Mouse (Mus musculus) gonadal fat pad, adult 2 months (tissue): ENCODE data around the gene Olfr1135. TPM values are rescaled to one million over a fixed set of nuclear protein-coding genes. Genes with fewer than 3 reads are reported as not detected.

Source experiments
- DNase-seq: peaks from one replicate; pipeline ENCODE4 v3.0.0-alpha.2; 2012; ENCODE audit warnings: low read depth
- polyA plus RNA-seq: library from polyadenylated mRNA; depleted of rRNA; stranded (reverse); fragments of >200 nt; gene quantifications from 2 replicates; pipeline ENCODE4 v1.2.3, GENCODE M21; 2012; rRNA removed

Olfr1135 gene
- not detected in 2 replicates for polyA plus RNA-seq

- DNase-seq, result no peak
Measured at GRCm38 (mm10) chr2:87673564-87673963, at the start of gene Olfr1135. Olfr1135 (minus strand) TSS chr2:87673664.

DNA sequence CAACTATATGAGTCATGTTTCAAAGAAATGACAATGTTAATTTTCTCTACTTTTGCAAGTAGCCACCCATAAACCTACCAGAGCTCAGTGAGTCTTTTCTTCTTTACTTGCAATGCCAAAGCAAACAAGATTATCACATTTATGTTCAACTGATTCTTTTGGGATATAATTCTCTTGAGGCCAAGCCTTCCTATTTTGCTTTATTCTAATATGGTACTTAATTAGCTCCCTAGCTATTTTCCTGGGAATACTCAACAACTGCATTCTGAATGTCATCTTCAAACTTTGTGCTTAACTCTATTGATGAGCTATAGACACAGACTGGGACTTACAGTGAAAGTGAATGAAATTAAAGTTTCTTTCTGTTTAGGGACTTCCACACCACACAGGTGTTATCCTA, 39.6 kb upstream of the Olfr1135 start, which contains the start of gene Olfr1137:
Olfr1137 (minus strand) TSS at position 101 of the 400 bp plus-strand sequence.
- no peak for DNase-seq

GRCm38 (mm10) chr2:87693847-87694246, 20.4 kb upstream of the Olfr1135 start, which contains the start of gene Olfr1136:
Olfr1136 (minus strand) TSS chr2:87693947.
- no peak for DNase-seq

GRCm38 (mm10) chr2:87658360-87658759, 15.1 kb downstream of the Olfr1135 start, which contains the start of gene Olfr1134:
Olfr1134 (minus strand) TSS chr2:87658460.
- no peak for DNase-seq

DNA sequence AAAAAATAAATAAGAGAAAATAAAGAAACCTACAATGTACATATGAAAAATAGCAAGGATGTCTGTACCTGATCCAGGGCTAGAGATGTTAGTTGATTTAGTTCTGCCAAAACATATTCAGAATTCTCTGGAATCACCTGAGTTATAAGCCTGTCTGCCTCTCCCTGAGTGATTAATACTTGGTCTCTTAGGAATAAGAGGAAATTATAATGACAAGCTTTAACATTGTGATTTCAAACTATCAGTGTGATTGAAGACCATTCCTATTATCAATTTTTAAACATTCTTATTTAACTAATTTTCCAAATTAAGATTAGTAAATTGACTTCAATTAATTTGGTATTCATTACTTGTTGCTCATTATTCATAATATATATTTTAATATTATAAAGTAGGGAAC, 26.2 kb downstream of the Olfr1135 start, which contains the start of gene Olfr1133:
Olfr1133 (minus strand) TSS at position 101 of the 400 bp plus-strand sequence.
- DNase-seq, result no peak

DNA sequence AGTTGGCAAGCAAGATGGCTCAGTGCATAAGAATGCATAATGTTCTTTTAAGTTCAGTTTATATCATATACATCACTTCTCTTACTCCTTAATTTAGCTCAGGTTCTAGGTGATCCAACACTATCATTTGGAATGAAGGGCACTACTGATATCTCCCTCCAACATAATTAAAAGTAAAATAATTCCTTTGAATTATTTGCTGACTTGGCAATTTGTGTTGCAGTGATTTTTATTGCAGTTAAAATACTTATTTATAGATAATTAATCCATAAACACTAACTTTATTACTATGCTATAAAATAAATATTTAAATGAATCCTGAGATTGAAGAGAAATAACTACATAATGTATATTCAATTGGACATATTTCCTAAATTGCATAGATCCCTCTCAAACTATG, 31.0 kb downstream of the Olfr1135 start:
- DNase-seq, result no peak

GRCm38 (mm10) chr2:87637435-87637834, 36.0 kb downstream of the Olfr1135 start, which contains the start of gene Olfr1132:
Olfr1132 (minus strand) TSS chr2:87637535.
- no peak for DNase-seq

- DNase-seq, result no peak
Measured at GRCm38 (mm10) chr2:87626804-87627203, 46.7 kb downstream of the Olfr1135 start, which contains the start of gene Olfr1131. Olfr1131 (plus strand) TSS chr2:87627104.

Other genes with a start within 250 kb of the Olfr1135 start
- not detected in 2 replicates for gene Olfr1124, start 243.4 kb downstream of the Olfr1135 start, polyA plus RNA-seq
- gene Olfr1126, start 219.7 kb downstream of the Olfr1135 start, polyA plus RNA-seq, result not detected in 2 replicates
- not detected in 2 replicates for gene Pramel7, start 176.6 kb downstream of the Olfr1135 start, polyA plus RNA-seq
- gene Pramel6, start 167.1 kb downstream of the Olfr1135 start, polyA plus RNA-seq, result not detected in 2 replicates
- gene Olfr153, start 141.9 kb downstream of the Olfr1135 start, polyA plus RNA-seq, result not detected in 2 replicates
- gene Olfr1128, start 128.1 kb downstream of the Olfr1135 start, polyA plus RNA-seq, result not detected in 2 replicates
- not detected in 2 replicates for gene Olfr1129, start 99.8 kb downstream of the Olfr1135 start, polyA plus RNA-seq
- gene Olfr1130, start 67.5 kb downstream of the Olfr1135 start, polyA plus RNA-seq, result not detected in 2 replicates
- gene Olfr1131, start 46.6 kb downstream of the Olfr1135 start, polyA plus RNA-seq, result not detected in 2 replicates
- gene Olfr1132, start 36.1 kb downstream of the Olfr1135 start, polyA plus RNA-seq, result not detected in 2 replicates
- gene Olfr1133, start 26.3 kb downstream of the Olfr1135 start, polyA plus RNA-seq, result not detected in 2 replicates
- not detected in 2 replicates for gene Olfr1134, start 15.2 kb downstream of the Olfr1135 start, polyA plus RNA-seq
- not detected in 2 replicates for gene Olfr1136, start 20.3 kb upstream of the Olfr1135 start, polyA plus RNA-seq
- not detected in 2 replicates for gene Olfr1137, start 39.5 kb upstream of the Olfr1135 start, polyA plus RNA-seq
- not detected in 2 replicates for gene Olfr1138, start 66.3 kb upstream of the Olfr1135 start, polyA plus RNA-seq
- gene Olfr1140, start 70.1 kb upstream of the Olfr1135 start, polyA plus RNA-seq, result not detected in 2 replicates
- not detected in 2 replicates for gene Olfr1141, start 80.3 kb upstream of the Olfr1135 start, polyA plus RNA-seq
- gene Olfr152, start 105.8 kb upstream of the Olfr1135 start, polyA plus RNA-seq, result not detected in 2 replicates
- not detected in 2 replicates for gene Olfr1143, start 126.9 kb upstream of the Olfr1135 start, polyA plus RNA-seq
- not detected in 2 replicates for gene Olfr1145, start 136.2 kb upstream of the Olfr1135 start, polyA plus RNA-seq
- gene Olfr1148, start 156.9 kb upstream of the Olfr1135 start, polyA plus RNA-seq, result not detected in 2 replicates
- gene Olfr1150-ps1, start 170.3 kb upstream of the Olfr1135 start, polyA plus RNA-seq, result not detected in 2 replicates
- gene Olfr1151, start 182.2 kb upstream of the Olfr1135 start, polyA plus RNA-seq, result not detected in 2 replicates
- gene Olfr1152, start 192.8 kb upstream of the Olfr1135 start, polyA plus RNA-seq, result not detected in 2 replicates
- not detected in 2 replicates for gene Olfr1153, start 221.3 kb upstream of the Olfr1135 start, polyA plus RNA-seq
- not detected in 2 replicates for gene Olfr1154, start 231.5 kb upstream of the Olfr1135 start, polyA plus RNA-seq